Mouse (Mus musculus) right cerebral cortex, adult 18-20 months (tissue): ENCODE measurements around the gene Jam2.

Experiments
- DNase-seq: peaks from one replicate; pipeline ENCODE4 v3.0.0; 2022; ENCODE audit warnings: mixed read lengths

Jam2 gene

DNA sequence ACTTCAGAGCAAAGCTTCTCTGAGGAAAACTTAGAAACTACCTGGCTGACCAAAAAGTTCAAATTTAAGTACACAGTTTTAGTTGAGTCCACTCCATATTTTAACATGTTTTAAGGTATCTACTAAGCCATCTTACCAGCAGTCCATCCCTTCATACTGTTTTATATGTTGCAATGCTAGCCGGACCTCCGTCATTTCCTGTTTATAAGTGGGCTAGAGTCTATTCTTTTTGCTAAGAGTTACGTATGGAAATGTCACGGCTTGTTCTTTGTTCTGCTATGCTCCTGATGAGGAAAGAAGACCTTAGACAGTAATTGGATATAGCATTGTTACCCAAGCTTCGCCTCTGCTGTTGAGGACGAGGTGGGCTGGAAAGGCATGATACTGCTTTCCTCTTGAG, 79.6 kb downstream of the Jam2 start:
- no peak for DNase-seq

DNA sequence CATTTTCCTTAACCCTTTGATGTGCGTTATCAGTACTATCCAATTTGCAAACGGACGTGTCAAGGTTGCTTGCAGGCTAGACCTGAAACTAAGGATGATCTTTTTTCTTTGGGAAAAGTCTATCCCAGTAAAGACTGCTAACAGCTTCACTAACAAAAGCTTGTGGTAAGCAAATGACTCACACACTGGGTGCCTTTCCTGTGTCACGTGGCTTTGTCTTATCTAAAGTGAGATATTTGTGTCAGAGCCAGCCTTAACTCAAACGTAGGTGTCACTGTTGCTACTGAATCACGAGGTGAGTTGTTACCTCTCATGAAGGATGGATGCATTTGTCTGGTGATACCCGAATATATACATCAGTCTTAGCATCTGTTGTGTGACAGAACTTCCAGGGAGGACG, 90.7 kb downstream of the Jam2 start:
- no peak for DNase-seq

DNA sequence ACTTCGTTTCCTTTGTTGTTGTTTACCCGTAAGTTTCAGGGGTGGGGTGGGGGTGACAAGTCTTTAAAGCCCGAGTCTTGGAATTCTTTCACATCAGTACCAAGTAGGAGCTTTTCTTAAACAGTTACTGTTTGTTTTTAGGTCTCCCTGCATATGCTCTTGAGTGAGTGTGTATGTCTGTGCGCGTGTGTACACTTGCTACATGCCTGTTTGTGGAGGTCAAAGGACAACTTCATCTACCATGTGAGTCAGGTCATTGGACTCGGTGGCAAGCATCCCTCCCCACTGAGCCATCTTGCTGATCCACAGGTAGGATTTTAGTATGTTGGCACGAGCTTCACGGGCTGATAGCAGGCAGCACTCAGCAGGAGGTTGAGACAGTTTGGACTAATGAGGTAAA, 99.9 kb downstream of the Jam2 start:
- no peak for DNase-seq

DNA sequence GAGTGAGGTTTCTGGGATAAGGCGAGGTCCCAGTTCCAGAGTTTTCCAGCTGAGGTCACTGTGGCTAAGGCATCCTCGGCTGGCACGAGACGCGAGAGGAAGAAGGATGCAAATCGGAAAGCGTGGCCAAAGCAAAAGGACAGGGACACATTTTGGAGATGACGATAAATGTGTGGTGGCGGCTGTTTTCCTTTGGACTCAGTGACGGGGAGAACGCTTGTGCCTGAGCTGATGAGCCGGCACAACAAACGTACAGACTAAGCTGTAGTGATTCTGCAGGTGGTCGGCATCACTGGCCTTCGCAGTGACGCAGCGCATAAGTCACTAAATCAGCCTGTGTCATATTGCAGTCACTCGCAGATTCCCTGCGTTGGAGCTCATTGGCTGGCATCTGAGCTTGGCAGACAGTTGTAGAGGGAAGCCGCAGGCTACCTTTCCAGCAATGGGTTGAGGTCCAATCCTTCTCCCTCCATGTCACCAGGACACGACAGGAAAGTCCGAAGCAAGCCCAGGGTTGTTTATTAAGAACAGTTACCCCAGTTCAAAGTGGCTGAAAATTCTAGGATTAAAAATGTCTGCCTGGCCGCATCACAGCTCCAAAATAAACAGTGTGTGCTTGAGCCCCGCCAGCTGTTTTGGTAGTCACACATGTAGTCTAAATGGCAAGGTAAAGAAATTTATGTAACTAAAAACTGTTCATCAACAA, 101.2 kb downstream of the Jam2 start:
- DNase-seq: peak; percentile 62
